Mouse (Mus musculus) inflammation-experienced regulatory T-cells, adult 16 weeks (primary cell): ENCODE data around the gene Robo1. TPM values are rescaled to one million over a fixed set of nuclear protein-coding genes. Genes with fewer than 3 reads are reported as not detected.

Experiments used
- polyA plus RNA-seq: library from polyadenylated mRNA; unstranded; fragments of 100-300 nt; shearing (Covaris generic); gene quantifications from one replicate; pipeline ENCODE4 v1.2.1, GENCODE M21; 2017

Robo1 gene
- 0.20 TPM for polyA plus RNA-seq

DNA sequence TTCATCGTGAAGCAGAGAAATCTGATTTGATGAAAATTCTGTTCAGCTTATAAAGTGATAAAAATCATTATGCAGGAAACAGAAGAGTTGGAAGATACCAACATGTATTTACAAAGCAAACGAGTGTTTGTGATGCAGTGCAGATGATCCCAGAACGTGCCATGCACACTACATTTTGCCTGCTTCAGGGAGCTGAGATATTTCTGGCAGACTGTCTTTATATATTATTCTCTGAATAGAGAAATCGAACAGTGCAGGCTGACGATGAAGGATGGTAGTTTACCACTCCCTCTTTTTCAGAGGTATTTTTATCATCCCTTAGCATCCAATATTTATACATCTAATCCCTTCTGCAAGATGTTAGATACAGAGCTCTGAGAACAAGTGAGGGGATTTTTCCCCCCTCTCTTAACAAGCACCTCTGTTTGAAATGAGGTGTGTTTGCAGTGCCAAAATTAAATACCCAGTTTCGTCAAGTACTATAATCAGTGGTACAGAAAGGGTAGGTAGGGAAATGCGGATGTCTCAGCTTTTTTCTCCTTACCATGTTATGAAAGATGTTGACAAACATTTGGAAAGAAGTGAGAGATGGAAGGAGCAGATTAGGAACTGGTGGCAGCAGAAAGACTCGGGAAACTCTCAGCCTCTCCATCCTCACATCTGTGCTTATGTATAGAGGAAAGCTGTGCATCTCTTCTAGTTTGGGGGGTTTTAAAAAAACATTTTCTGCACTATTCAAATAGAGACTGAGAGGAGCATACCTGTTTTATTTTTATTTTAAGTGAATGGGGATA, at the start of gene Robo1:
TSS of gene Robo1 (plus strand) at position 770 of the 794 bp plus-strand sequence.

